Mouse (Mus musculus): ENCODE data around the gene Rbfox1.

GRCm38 (mm10) chr16:6976341-6976740 is 1091.2 kb downstream of the Rbfox1 start:
- TF ChIP-seq CTCF (IDR thresholded peaks at IDR 0.05; ENCODE audit: control insufficient read depth, insufficient read depth, insufficient read length) (no peak), MYOG (IDR thresholded peaks at IDR 0.05; ENCODE audit: control insufficient read depth, extremely low read depth, insufficient read length) (no peak), MAX (IDR thresholded peaks at IDR 0.05) (no peak), MYOD1 (IDR thresholded peaks at IDR 0.05; ENCODE audit: control insufficient read depth, insufficient read length, low read depth) (no peak), CEBPB (IDR thresholded peaks at IDR 0.05; ENCODE audit: low read depth) (no peak), USF1 (IDR thresholded peaks at IDR 0.05; ENCODE audit: low read depth) (no peak), FOSL1 (IDR thresholded peaks at IDR 0.05; ENCODE audit: insufficient read depth, low read length, poor library complexity, severe bottlenecking) (no peak)

All from C2C12 (cell line).